Mouse (Mus musculus) neural tube, embryonic 15.5 days (tissue): ENCODE measurements around the gene Cdkn3. TPM values are rescaled to one million over a fixed set of nuclear protein-coding genes. Genes with fewer than 3 reads are reported as not detected.
A peak's percentile ranks its signal among the peaks of the same experiment; 100 is the strongest.

Source experiments
- ATAC-seq: fragments of 200-750 bp; cut with Nextera tagmentation; 2 replicates; pipeline ENCODE4 v1.8.0; 2017; ENCODE audit warnings: mild to moderate bottlenecking, moderate TSS enrichment, moderate library complexity; ENCODE audit not compliant: low FRiP score
- H3K27ac ChIP-seq: fragments of 300-500 bp; sonication (generic); replicated peaks from 2 replicates; pipeline ENCODE4 v1.5.1; 2015; ENCODE audit warnings: mild to moderate bottlenecking, inconsistent platforms
- H3K27me3 ChIP-seq: fragments of 300-500 bp; sonication (generic); replicated peaks from 2 replicates; pipeline ENCODE4 v1.6.1; 2015; ENCODE audit warnings: inconsistent platforms
- H3K36me3 ChIP-seq: fragments of 300-500 bp; sonication (generic); 2 replicates; pipeline ENCODE4 v1.6.1; 2015; ENCODE audit warnings: inconsistent platforms
- H3K4me1 ChIP-seq: fragments of 300-500 bp; sonication (generic); 2 replicates; pipeline ENCODE4 v1.6.1; 2015; ENCODE audit warnings: inconsistent platforms
- H3K4me2 ChIP-seq: fragments of 300-500 bp; sonication (generic); 2 replicates; pipeline ENCODE4 v1.6.1; 2015; ENCODE audit warnings: inconsistent platforms, mild to moderate bottlenecking, moderate library complexity
- H3K4me3 ChIP-seq: fragments of 300-500 bp; sonication (generic); replicated peaks from 2 replicates; pipeline ENCODE4 v1.5.1; 2015; ENCODE audit warnings: mild to moderate bottlenecking, inconsistent platforms
- H3K9ac ChIP-seq: fragments of 300-500 bp; sonication (generic); replicated peaks from 2 replicates; pipeline ENCODE4 v1.6.1; 2015; ENCODE audit warnings: mild to moderate bottlenecking, inconsistent platforms
- H3K9me3 ChIP-seq: fragments of 300-500 bp; sonication (generic); replicated peaks from 2 replicates; pipeline ENCODE4 v1.6.1; 2016; ENCODE audit warnings: inconsistent platforms
- WGBS: fragments of 180-500 bp; shearing (Covaris S2); methylation state at CpG from one replicate; pipeline ENCODE4 v1.1.7; 2015; ENCODE audit warnings: mixed read lengths; 5-methylcytosine and 5-hydroxymethylcytosine counted together
- polyA plus RNA-seq: library from polyadenylated mRNA; unstranded; fragments of >200 nt; fragmentation: Nextera tagmentation; extraction: Ambion mirVana; gene quantifications from 2 replicates; pipeline ENCODE4 v1.2.1, GENCODE M21; 2015

Gene Cdkn3
- polyA plus RNA-seq, 1 experiment from 2014 or later, result 9.1 TPM

GRCm38 (mm10) chr14:46785247-46785646, 24.9 kb downstream of the Cdkn3 start:
- ATAC-seq, result no peak
- Histone ChIP-seq H3K4me3 (no peak overlapping the region), H3K36me3 (0 out of 2 replicates have a peak, but pooled peaks cover 3% of the 10 kb centered on the region), H3K4me2 (no peak overlapping the region), H3K9ac (no peak overlapping the region), H3K9me3 (no peaks in the 10 kb centered on the region), H3K27ac (no peak overlapping the region), H3K4me1 (peaks cover 27% of the 10 kb centered on the region), H3K27me3 (no peaks in the 10 kb centered on the region)
- WGBS, result 80% methylated on average over 5 of the region's 5 CpGs

- Histone ChIP-seq H3K27ac (peak overlapping the region; percentile 99), H3K9ac (peak overlapping the region; percentile 92), H3K4me1 (peaks cover 27% of the 10 kb centered on the region), H3K36me3 (no peaks in the 10 kb centered on the region), H3K27me3 (no peaks in the 10 kb centered on the region), H3K9me3 (no peaks in the 10 kb centered on the region), H3K4me3 (peak overlapping the region; percentile 91), H3K4me2 (peak overlapping the region; percentile 64)
- peak; percentile 0; the same call in 1 of the 2 replicates for ATAC-seq
- WGBS, result under 1% methylated on average over 11 of the region's 11 CpGs
Observed at GRCm38 (mm10) chr14:46787454-46787786, 27.1 kb downstream of the Cdkn3 start.

DNA sequence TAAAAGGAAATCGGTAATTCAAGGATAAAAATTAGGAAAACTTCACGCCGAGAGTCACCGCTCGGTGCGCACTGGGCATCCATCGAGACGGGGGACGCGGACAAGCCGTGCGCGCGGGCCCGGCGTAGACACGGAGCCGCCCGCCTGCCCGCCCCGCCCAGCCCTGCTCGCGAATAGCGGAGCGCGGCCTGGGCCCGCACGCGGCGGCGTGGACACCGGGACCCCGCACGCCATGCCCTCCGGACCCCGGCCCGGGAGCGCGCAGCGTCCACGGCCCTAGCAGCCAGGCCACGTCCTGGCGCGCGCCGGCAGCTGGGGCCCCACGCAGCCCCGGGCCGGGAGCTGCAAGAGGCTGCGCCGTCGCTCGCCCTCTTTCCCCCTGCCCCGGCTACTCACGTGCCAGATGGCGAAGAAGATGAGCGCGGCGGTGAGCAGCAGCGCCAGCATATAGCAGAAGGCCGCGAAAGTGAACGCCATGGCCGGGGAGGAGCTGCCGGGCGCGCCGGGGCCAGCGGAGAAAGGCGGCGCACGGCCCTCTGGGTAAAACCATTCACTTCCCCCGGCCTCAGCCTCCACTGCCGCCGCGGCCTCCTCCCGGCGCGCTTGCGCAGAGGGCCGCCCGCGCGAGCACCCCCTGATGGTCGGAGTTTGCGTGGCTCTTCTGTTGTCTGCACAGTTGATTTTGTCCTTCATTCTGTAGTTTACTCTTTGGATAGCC, 27.6 kb downstream of the Cdkn3 start, which contains the start of gene Cnih1:
TSS of gene Cnih1 (minus strand) at position 625 of the 718 bp plus-strand sequence.
- H3K9me3 ChIP-seq, result no peaks in the 10 kb centered on the region
- H3K9ac ChIP-seq, result peak within 1 kb of the TSS; percentile 92
- under 1% methylated on average over 86 of the region's 86 CpGs for WGBS

DNA sequence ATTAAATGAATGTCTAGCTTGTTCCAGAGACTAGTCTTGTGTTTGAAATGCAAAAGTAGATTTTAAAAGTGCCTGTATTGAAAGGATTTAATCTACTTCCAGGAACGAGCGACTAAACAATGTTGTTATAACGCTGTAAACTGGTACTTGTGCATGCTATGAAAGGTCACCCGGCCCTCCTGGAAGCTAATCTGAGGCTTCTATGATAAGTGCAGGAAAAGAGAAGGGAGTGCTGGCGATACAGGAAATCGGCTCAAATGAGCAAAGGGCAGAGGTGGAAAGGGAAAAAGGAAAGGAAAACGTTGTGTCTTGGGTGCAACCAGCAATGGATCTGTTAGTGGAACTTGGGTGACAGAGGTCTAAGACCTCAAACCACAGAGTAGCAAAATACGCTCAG, 28.2 kb downstream of the Cdkn3 start:
- ATAC-seq, result no peak
- no peak overlapping the region for H3K9ac ChIP-seq
- peak overlapping the region; percentile 91 for H3K4me3 ChIP-seq
- no peaks in the 10 kb centered on the region for H3K9me3 ChIP-seq
- H3K36me3 ChIP-seq, result no peaks in the 10 kb centered on the region
- peak overlapping the region; percentile 99; the same call in 1 of the 2 replicates for H3K27ac ChIP-seq
- WGBS, result 33% methylated on average over 8 of the region's 8 CpGs
- H3K4me2 ChIP-seq, result peak overlapping the region; percentile 64
- H3K27me3 ChIP-seq, result no peaks in the 10 kb centered on the region
- H3K4me1 ChIP-seq, result peaks cover 27% of the 10 kb centered on the region

More for the DNA sequence above, 27.6 kb downstream of the Cdkn3 start, which contains the start of gene Cnih1:
- Histone ChIP-seq H3K4me2 (peak within 1 kb of the TSS; percentile 64), H3K4me3 (peak within 1 kb of the TSS; percentile 91), H3K27me3 (no peaks in the 10 kb centered on the region), H3K36me3 (no peaks in the 10 kb centered on the region), H3K4me1 (peaks cover 27% of the 10 kb centered on the region), H3K27ac (peak within 1 kb of the TSS; percentile 99)
- peak; percentile 96 for ATAC-seq

DNA sequence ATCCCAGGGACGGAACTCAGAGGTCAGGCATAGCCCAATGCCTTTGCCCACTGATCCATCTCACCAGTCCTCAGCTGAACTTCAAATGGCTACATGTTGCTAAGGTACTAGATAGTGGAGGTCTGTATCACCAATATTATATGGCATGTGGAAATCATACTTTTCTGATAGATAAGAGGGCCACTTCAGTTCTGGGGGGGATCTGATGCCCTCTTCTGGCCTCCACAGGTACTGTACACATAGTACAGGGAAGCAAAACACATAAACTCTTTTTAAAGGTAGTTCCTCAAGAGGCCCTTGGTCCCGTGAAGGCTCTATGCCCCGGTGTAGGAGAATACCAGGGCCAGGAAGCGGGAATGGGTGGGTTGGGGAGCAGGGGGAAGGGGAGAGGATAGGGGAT, 30.0 kb downstream of the Cdkn3 start:
- Histone ChIP-seq H3K9ac (no peak overlapping the region), H3K9me3 (no peaks in the 10 kb centered on the region), H3K27me3 (no peaks in the 10 kb centered on the region), H3K36me3 (no peaks in the 10 kb centered on the region), H3K4me2 (no peak overlapping the region), H3K27ac (no peak overlapping the region), H3K4me3 (no peak overlapping the region), H3K4me1 (peaks cover 18% of the 10 kb centered on the region)
- WGBS, result 70% methylated on average over 4 of the region's 4 CpGs
- ATAC-seq, result no peak

DNA sequence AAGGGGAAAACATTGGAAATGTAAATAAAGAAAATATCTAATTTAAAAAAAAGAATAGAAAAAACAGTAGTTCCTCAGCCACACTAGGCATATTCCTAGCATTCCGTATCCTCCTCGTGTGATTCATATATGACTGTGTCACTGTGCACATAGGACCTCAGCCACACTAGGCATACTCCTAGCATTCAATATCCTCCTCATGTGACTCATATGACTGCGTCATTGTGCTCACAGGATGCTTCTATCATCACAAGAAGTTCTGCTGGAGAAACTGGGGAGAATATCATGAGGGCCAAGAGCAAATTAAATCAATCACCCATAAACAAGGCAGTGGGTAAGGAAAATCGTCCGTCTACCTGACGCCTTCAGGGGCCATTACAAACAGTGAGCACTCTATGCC, 30.4 kb downstream of the Cdkn3 start:
- Histone ChIP-seq H3K9me3 (no peaks in the 10 kb centered on the region), H3K4me3 (no peak overlapping the region), H3K27me3 (no peaks in the 10 kb centered on the region), H3K4me1 (peaks cover 16% of the 10 kb centered on the region), H3K27ac (no peak overlapping the region), H3K9ac (no peak overlapping the region), H3K4me2 (no peak overlapping the region), H3K36me3 (no peaks in the 10 kb centered on the region)
- ATAC-seq, result no peak
- WGBS, result 93% methylated on average over 6 of the region's 6 CpGs

DNA sequence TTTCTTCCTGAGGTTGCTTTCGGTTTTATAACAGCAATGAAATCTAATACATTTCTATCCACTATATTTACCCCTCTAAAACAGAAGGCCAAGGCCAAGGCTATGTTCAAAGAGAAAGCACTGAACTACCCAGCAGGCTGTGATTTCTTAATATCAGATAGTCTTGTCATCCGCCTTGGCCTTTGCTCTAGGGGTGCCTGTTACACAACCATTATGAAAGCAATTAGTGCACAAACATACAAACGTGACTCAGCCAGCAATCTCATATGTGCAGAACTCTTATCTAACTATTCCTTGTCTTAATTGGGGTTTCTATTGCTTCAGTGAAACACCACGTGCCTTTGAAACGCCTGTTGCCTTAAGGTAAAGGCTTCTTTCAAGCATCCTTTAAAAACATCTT, 33.8 kb downstream of the Cdkn3 start:
- H3K36me3 ChIP-seq, result 0 out of 2 replicates have a peak, but pooled peaks cover under 1% of the 10 kb centered on the region
- H3K9ac ChIP-seq, result no peak overlapping the region
- H3K27ac ChIP-seq, result no peak overlapping the region
- no peak overlapping the region for H3K4me2 ChIP-seq
- H3K4me1 ChIP-seq, result no peaks in the 10 kb centered on the region
- no peak for ATAC-seq
- H3K9me3 ChIP-seq, result no peaks in the 10 kb centered on the region
- H3K4me3 ChIP-seq, result no peak overlapping the region
- 92% methylated on average over 5 of the region's 5 CpGs for WGBS
- H3K27me3 ChIP-seq, result no peaks in the 10 kb centered on the region

- no peak for ATAC-seq
- Histone ChIP-seq H3K9me3 (no peaks in the 10 kb centered on the region), H3K9ac (no peak overlapping the region), H3K4me2 (no peak overlapping the region), H3K4me3 (no peak overlapping the region), H3K4me1 (no peaks in the 10 kb centered on the region), H3K36me3 (0 out of 2 replicates have a peak, but pooled peaks cover 11% of the 10 kb centered on the region), H3K27me3 (no peaks in the 10 kb centered on the region), H3K27ac (no peak overlapping the region)
- WGBS, result 86% methylated on average over 3 of the region's 3 CpGs
Observed at GRCm38 (mm10) chr14:46800684-46801345, 40.5 kb downstream of the Cdkn3 start.

DNA sequence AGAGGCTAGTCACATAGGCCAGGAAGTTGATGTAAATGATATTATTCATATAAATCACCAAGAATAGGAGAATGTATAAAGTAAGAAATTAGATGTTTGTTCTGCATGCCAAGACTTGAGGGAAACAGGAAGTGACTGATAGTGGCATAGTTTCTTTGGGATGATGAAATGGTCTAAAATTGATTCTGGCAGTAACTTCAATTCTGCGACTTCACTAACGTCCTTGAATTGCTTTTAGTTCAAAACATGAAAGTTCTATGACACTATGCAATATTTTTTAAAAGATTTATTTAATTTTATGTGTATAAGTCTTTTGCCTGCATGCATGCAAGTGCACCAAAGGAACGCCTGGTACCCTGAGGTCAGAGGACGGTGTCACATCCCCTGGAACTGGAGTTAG, 42.9 kb downstream of the Cdkn3 start:
- H3K27ac ChIP-seq, result no peak overlapping the region
- no peaks in the 10 kb centered on the region for H3K27me3 ChIP-seq
- no peaks in the 10 kb centered on the region for H3K9me3 ChIP-seq
- H3K9ac ChIP-seq, result no peak overlapping the region
- 0 out of 2 replicates have a peak, but pooled peaks cover 11% of the 10 kb centered on the region for H3K36me3 ChIP-seq
- 94% methylated on average over 4 of the region's 4 CpGs for WGBS
- H3K4me2 ChIP-seq, result no peak overlapping the region
- no peaks in the 10 kb centered on the region for H3K4me1 ChIP-seq
- no peak for ATAC-seq
- no peak overlapping the region for H3K4me3 ChIP-seq

GRCm38 (mm10) chr14:46803791-46804190, 43.5 kb downstream of the Cdkn3 start:
- H3K4me2 ChIP-seq, result no peak overlapping the region
- no peaks in the 10 kb centered on the region for H3K4me1 ChIP-seq
- H3K4me3 ChIP-seq, result no peak overlapping the region
- no peaks in the 10 kb centered on the region for H3K9me3 ChIP-seq
- no peak for ATAC-seq
- no peak overlapping the region for H3K9ac ChIP-seq
- 0 out of 2 replicates have a peak, but pooled peaks cover 11% of the 10 kb centered on the region for H3K36me3 ChIP-seq
- no peak overlapping the region for H3K27ac ChIP-seq
- H3K27me3 ChIP-seq, result no peaks in the 10 kb centered on the region
- WGBS, result 89% methylated on average over 1 of the region's 1 CpGs

GRCm38 (mm10) chr14:46806186-46806585, 45.8 kb downstream of the Cdkn3 start:
- Histone ChIP-seq H3K4me1 (no peaks in the 10 kb centered on the region), H3K9ac (no peak overlapping the region), H3K9me3 (no peaks in the 10 kb centered on the region), H3K36me3 (peaks cover 21% of the 10 kb centered on the region), H3K27me3 (no peaks in the 10 kb centered on the region), H3K4me2 (no peak overlapping the region), H3K27ac (no peak overlapping the region), H3K4me3 (no peak overlapping the region)
- no peak for ATAC-seq
- 90% methylated on average over 5 of the region's 5 CpGs for WGBS

- Histone ChIP-seq H3K9ac (no peak overlapping the region), H3K4me2 (no peak overlapping the region), H3K27ac (no peak overlapping the region), H3K4me1 (no peaks in the 10 kb centered on the region), H3K27me3 (no peaks in the 10 kb centered on the region), H3K36me3 (peaks cover 32% of the 10 kb centered on the region), H3K9me3 (no peaks in the 10 kb centered on the region), H3K4me3 (no peak overlapping the region)
- 76% methylated on average over 3 of the region's 3 CpGs for WGBS
- ATAC-seq, result no peak
Observed at GRCm38 (mm10) chr14:46807927-46808326, 47.6 kb downstream of the Cdkn3 start.
